Mouse (Mus musculus) liver, postnatal 0 days (tissue): ENCODE results near the gene Dnm3.

Experiments used
- CTCF ChIP-seq: sonication (generic); IDR thresholded peaks from 2 replicates; pipeline ENCODE4 v1.5.1; 2016; ENCODE audit warnings: antibody characterized with exemption, low read depth
- EP300 ChIP-seq: IDR thresholded peaks from 2 replicates; pipeline ENCODE4 v1.6.1; 2016; ENCODE audit warnings: antibody characterized with exemption, low read depth, mild to moderate bottlenecking

DNA sequence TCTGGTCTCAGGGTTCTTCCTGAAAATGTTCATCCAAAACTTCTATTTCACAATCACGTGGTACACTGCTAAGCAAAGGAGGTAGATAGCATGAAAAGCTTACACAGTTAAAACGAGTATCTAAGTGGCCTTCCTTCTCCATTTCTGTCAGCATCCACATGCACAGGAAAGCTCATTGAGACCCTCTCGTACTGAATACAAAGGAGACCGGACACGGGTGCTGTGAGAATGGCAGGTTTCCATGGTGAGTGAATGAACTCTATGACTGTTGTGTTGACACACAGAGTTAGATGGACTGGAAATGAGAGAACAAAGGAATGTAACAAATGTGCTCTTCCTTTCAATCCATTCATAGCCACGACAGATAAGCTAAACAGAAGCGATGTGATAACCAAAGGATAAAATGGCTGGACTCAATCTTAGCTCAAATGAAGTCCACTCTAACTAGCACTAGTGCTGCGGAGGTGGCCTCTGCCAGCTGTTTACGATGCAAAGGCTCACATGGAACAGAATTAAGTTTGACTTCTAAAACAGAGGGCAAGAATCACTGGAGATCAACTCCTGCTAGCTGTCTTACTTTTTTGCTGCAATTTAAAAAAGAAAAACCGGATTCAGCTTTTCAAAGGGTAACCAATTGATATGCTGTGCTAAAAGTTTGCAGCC, 268.2 kb downstream of the Dnm3 start:
- TF ChIP-seq CTCF (no peak), EP300 (no peak)
